Mouse (Mus musculus) MEL (cell line): Measurements from ENCODE around the gene Hao2. TPM values are rescaled to one million over a fixed set of nuclear protein-coding genes. Genes with fewer than 3 reads are reported as not detected.

Experiments used
- DNase-seq: peaks from one replicate; pipeline ENCODE4 v3.0.0; 2011; ENCODE audit warnings: low read depth, low spot score
- H3K27ac ChIP-seq: 2 replicates; pipeline ENCODE4 v1.5.1; 2012; ENCODE audit warnings: low read depth, mild to moderate bottlenecking, control low read depth, low read length, moderate library complexity; ENCODE audit not compliant: control insufficient read depth
- H3K27me3 ChIP-seq, 2 experiments: fragments of 150-350 bp in 1 of 2; sonication (generic) in 1 of 2; 2 replicates each; pipeline ENCODE4 v1.6.1; 2012; ENCODE audit warnings: low read length in 2 of 2, mild to moderate bottlenecking in 2 of 2, improper control_type of control experiment in 1 of 2, moderate library complexity in 1 of 2; ENCODE audit not compliant: insufficient read depth in 2 of 2, control insufficient read depth in 1 of 2
- H3K36me3 ChIP-seq, 2 experiments: 2 replicates each; pipeline ENCODE4 v1.6.1; 2012 to 2014; ENCODE audit warnings: low read length in 2 of 2, improper control_type of control experiment in 1 of 2, inconsistent platforms in 1 of 2, mild to moderate bottlenecking in 1 of 2; ENCODE audit not compliant: insufficient read depth in 2 of 2, control insufficient read depth in 1 of 2
- H3K4me1 ChIP-seq, 2 experiments: fragments of 150-350 bp in 1 of 2; sonication (generic) in 1 of 2; 2 replicates each; pipeline ENCODE4 v1.6.1; 2012; ENCODE audit warnings: low read length in 2 of 2, improper control_type of control experiment in 1 of 2, mild to moderate bottlenecking in 1 of 2; ENCODE audit not compliant: insufficient read depth in 2 of 2, control insufficient read depth in 1 of 2
- H3K4me3 ChIP-seq, 2 experiments: fragments of 150-350 bp in 1 of 2; sonication (generic) in 1 of 2; 2 replicates each; pipeline ENCODE4 v1.5.1; 2012; ENCODE audit warnings: low read depth in 2 of 2, low read length in 2 of 2, mild to moderate bottlenecking in 2 of 2, moderate library complexity in 2 of 2, control low read depth in 1 of 2, improper control_type of control experiment in 1 of 2; ENCODE audit not compliant: control insufficient read depth in 1 of 2, insufficient read depth in 1 of 2
- H3K79me2 ChIP-seq: 2 replicates; pipeline ENCODE4 v1.6.1; 2012; ENCODE audit warnings: mild to moderate bottlenecking, low read length, moderate library complexity; ENCODE audit not compliant: control insufficient read depth, poor library complexity, insufficient read depth
- H3K9ac ChIP-seq: 2 replicates; pipeline ENCODE4 v1.6.1; 2012; ENCODE audit warnings: low read depth, mild to moderate bottlenecking, control low read depth, low read length, moderate library complexity; ENCODE audit not compliant: control insufficient read depth, poor library complexity, severe bottlenecking
- H3K9me3 ChIP-seq: fragments of 150-350 bp; sonication (generic); replicated peaks from 2 replicates; pipeline ENCODE4 v1.6.1; 2012; ENCODE audit warnings: mild to moderate bottlenecking, low read length, improper control_type of control experiment, moderate library complexity; ENCODE audit not compliant: insufficient read depth
- CTCF ChIP-seq, 3 experiments: IDR thresholded peaks in 2 of 3; conservative IDR thresholded peaks in 1 of 3; 2 replicates each; pipeline ENCODE4 v1.5.1; 2011 to 2012; ENCODE audit warnings: low read length in 3 of 3, low read depth in 2 of 3, mild to moderate bottlenecking in 2 of 3, improper control_type of control experiment in 1 of 3, inconsistent platforms in 1 of 3, mixed read lengths in 1 of 3, moderate library complexity in 1 of 3; ENCODE audit not compliant: control insufficient read depth in 1 of 3, insufficient read depth in 1 of 3, poor library complexity in 1 of 3, severe bottlenecking in 1 of 3
- ELF1 ChIP-seq: IDR thresholded peaks from 2 replicates; pipeline ENCODE4 v1.6.1; 2014; ENCODE audit warnings: low read depth, mild to moderate bottlenecking, inconsistent platforms, low read length, improper control_type of control experiment, moderate library complexity
- EP300 ChIP-seq, 2 experiments: IDR thresholded peaks; 2 replicates each; pipeline ENCODE4 v1.6.1; 2011; ENCODE audit warnings: improper control_type of control experiment in 2 of 2, low read length in 2 of 2, low read depth in 1 of 2, mild to moderate bottlenecking in 1 of 2
- ETS1 ChIP-seq: IDR thresholded peaks from 2 replicates; pipeline ENCODE4 v1.6.1; 2012; ENCODE audit warnings: low read depth, mild to moderate bottlenecking, inconsistent platforms, low read length, improper control_type of control experiment, moderate library complexity
- GABPA ChIP-seq: IDR thresholded peaks from 2 replicates; pipeline ENCODE4 v1.6.1; 2012; ENCODE audit warnings: low read depth, mild to moderate bottlenecking, inconsistent platforms, low read length, improper control_type of control experiment, moderate library complexity
- JUND ChIP-seq: IDR thresholded peaks from 2 replicates; pipeline ENCODE4 v1.6.1; 2011; ENCODE audit warnings: low read depth, mild to moderate bottlenecking, improper control_type of control experiment, low read length
- KAT2A ChIP-seq: conservative IDR thresholded peaks from 2 replicates; pipeline ENCODE4 v1.6.1; 2012; ENCODE audit warnings: low read depth, low read length, improper control_type of control experiment, inconsistent platforms
- MEF2A ChIP-seq: IDR thresholded peaks from 2 replicates; pipeline ENCODE4 v1.6.1; 2014; ENCODE audit warnings: low read depth, mild to moderate bottlenecking, inconsistent platforms, low read length, improper control_type of control experiment; ENCODE audit not compliant: poor library complexity, insufficient replicate concordance, severe bottlenecking; ENCODE audit errors: extremely low read depth
- MXI1 ChIP-seq: IDR thresholded peaks from 2 replicates; pipeline ENCODE4 v1.6.1; 2011; ENCODE audit warnings: mild to moderate bottlenecking, low read depth, low read length, improper control_type of control experiment
- MYB ChIP-seq: IDR thresholded peaks from 2 replicates; pipeline ENCODE4 v1.6.1; 2011; ENCODE audit warnings: mild to moderate bottlenecking, low read depth, low read length, improper control_type of control experiment
- MYC ChIP-seq: IDR thresholded peaks from 2 replicates; pipeline ENCODE4 v1.6.1; 2011; ENCODE audit warnings: low read depth, mild to moderate bottlenecking, low read length, improper control_type of control experiment, moderate library complexity
- RAD21 ChIP-seq: IDR thresholded peaks from 2 replicates; pipeline ENCODE4 v1.6.1; 2011; ENCODE audit warnings: mild to moderate bottlenecking, low read depth, low read length, improper control_type of control experiment
- RCOR1 ChIP-seq: IDR thresholded peaks from 2 replicates; pipeline ENCODE4 v1.6.1; 2012; ENCODE audit warnings: low read depth, mild to moderate bottlenecking, inconsistent platforms, low read length, improper control_type of control experiment
- TBP ChIP-seq: IDR thresholded peaks from 2 replicates; pipeline ENCODE4 v1.8.0; 2011; ENCODE audit warnings: low read depth, low read length, improper control_type of control experiment
- TCF12 ChIP-seq: IDR thresholded peaks from 2 replicates; pipeline ENCODE4 v1.6.1; 2014; ENCODE audit warnings: low read depth, mild to moderate bottlenecking, inconsistent platforms, low read length, improper control_type of control experiment, moderate library complexity
- ZMIZ1 ChIP-seq: IDR thresholded peaks from 2 replicates; pipeline ENCODE4 v1.6.1; 2012; ENCODE audit warnings: low read depth, mild to moderate bottlenecking, inconsistent platforms, low read length, improper control_type of control experiment, moderate library complexity
- ZNF384 ChIP-seq: IDR thresholded peaks from 2 replicates; pipeline ENCODE4 v1.6.1; 2012; ENCODE audit warnings: low read depth, mild to moderate bottlenecking, inconsistent platforms, low read length, improper control_type of control experiment
- polyA plus RNA-seq, 2 experiments: library from polyadenylated mRNA; stranded (reverse) in 1 of 2; unstranded in 1 of 2; fragments of >175 nt in 1 of 2; fragments of >200 nt in 1 of 2; gene quantifications; 2 replicates each; pipeline versions ENCODE4 v1.2.1 to v1.2.4; 2012; ENCODE audit warnings: low replicate concordance in 2 of 2, low read depth in 1 of 2; ENCODE audit not compliant: insufficient read length in 2 of 2, insufficient read depth in 1 of 2, missing spikeins in 1 of 2
- total RNA-seq: library from RNA; depleted of rRNA; stranded (reverse); fragments of 300-350 nt; gene quantifications from 2 replicates; pipeline ENCODE4 v1.2.3, GENCODE M21; 2012

Gene Hao2
- total and polyA plus RNA-seq, 3 experiments: not detected

- no peak for TF ChIP-seq KAT2A
- TF ChIP-seq ELF1: no peak
- no peak for TF ChIP-seq ETS1
- TF ChIP-seq MYB: no peak
- TF ChIP-seq EP300 (IDR thresholded peaks at IDR 0.05; ENCODE audit: low read depth in 1 of 2, low read length in 2 of 2): no peak
- no peak for TF ChIP-seq ZNF384
- no peak for TF ChIP-seq RAD21
- no peak for TF ChIP-seq RCOR1
- no peak for TF ChIP-seq ZMIZ1
- TF ChIP-seq MXI1: no peak
- no peak for TF ChIP-seq JUND
- TF ChIP-seq MYC: no peak
- TF ChIP-seq TBP: no peak
- TF ChIP-seq CTCF (IDR thresholded peaks at IDR 0.05 in 2 of 3, conservative IDR thresholded peaks at IDR 0.05 in 1 of 3; ENCODE audit: control insufficient read depth in 1 of 3, insufficient read depth in 1 of 3, low read depth in 2 of 3, low read length in 3 of 3, poor library complexity in 1 of 3, severe bottlenecking in 1 of 3): no peak
- TF ChIP-seq GABPA: no peak
- TF ChIP-seq, all 39 proteins: peak for 0
- no peaks in the 10 kb centered on the region for H3K36me3 ChIP-seq
- no peak overlapping the region for H3K4me3 ChIP-seq
- DNase-seq: no peak
- H3K79me2 ChIP-seq: no peaks in the 10 kb centered on the region
- H3K27ac ChIP-seq: no peak overlapping the region
- no peaks in the 10 kb centered on the region for H3K27me3 ChIP-seq
- H3K9ac ChIP-seq: no peak overlapping the region
- H3K4me1 ChIP-seq: no peaks in the 10 kb centered on the region
- no peaks in the 10 kb centered on the region for H3K9me3 ChIP-seq
These were observed 4.8 kb downstream of the Hao2 start for GRCm38 (mm10) chr3:98888206-98888605.

- Histone ChIP-seq H3K4me1 (no peaks in the 10 kb centered on the region), H3K27me3 (no peaks in the 10 kb centered on the region), H3K27ac (no peak overlapping the region), H3K9me3 (no peaks in the 10 kb centered on the region)
- no peak for DNase-seq
- TF ChIP-seq MEF2A (no peak), TCF12 (no peak)
- TF ChIP-seq, all 39 proteins: peak for 0
- Histone ChIP-seq H3K36me3 (no peaks in the 10 kb centered on the region), H3K4me3 (no peak overlapping the region), H3K79me2 (no peaks in the 10 kb centered on the region), H3K9ac (no peak overlapping the region)
These were observed 12.2 kb downstream of the Hao2 start for GRCm38 (mm10) chr3:98880831-98881230.
